Mouse (Mus musculus): ENCODE results near the gene Iqsec1.

DNA sequence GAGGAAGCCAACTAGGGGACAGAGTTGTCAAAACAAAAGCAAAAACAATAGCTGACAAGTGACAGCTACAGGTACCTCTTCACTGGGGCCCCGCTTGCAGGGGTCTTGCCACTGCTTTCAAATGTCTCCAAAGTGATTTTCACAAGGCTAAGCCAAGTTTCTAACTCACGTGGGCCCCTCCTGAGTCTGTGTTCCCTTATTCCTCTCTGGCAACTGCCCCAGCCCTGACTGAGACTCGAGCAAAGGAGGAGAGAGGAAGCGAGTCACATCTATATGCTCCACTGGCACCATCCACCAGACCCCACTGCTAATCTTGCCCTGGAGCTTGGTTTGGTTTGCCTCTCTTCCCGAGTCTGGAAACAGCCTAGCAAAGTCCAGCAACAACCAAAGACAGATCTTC, 227.6 kb downstream of the Iqsec1 start:
- TF ChIP-seq CTCF (IDR thresholded peaks at IDR 0.05; ENCODE audit: low read depth) (no peak), EP300 (optimal IDR thresholded peaks at IDR 0.05) (no peak)

Data from stomach, postnatal 0 days (tissue).